Mouse (Mus musculus) embryonic facial prominence, embryonic 14.5 days (tissue): Measurements from ENCODE around the gene Sp8. TPM values are rescaled to one million over a fixed set of nuclear protein-coding genes. Genes with fewer than 3 reads are reported as not detected.

Experiments
- ATAC-seq: fragments of 200-750 bp; cut with Nextera tagmentation; 2 replicates; pipeline ENCODE4 v1.8.0; 2017; ENCODE audit warnings: low read depth, moderate number of reproducible peaks, moderate TSS enrichment
- DNase-seq: peaks from one replicate; pipeline ENCODE4 v3.0.0-alpha.2; 2015; ENCODE audit warnings: low spot score
- H3K27ac ChIP-seq: fragments of 300-500 bp; sonication (generic); replicated peaks from 2 replicates; pipeline ENCODE4 v1.5.1; 2014; ENCODE audit warnings: low read depth, mild to moderate bottlenecking, low read length, moderate library complexity
- H3K27me3 ChIP-seq: fragments of 300-500 bp; sonication (generic); replicated peaks from 2 replicates; pipeline ENCODE4 v1.6.1; 2014; ENCODE audit warnings: low read length; ENCODE audit not compliant: control insufficient read depth, insufficient read depth
- H3K36me3 ChIP-seq: fragments of 300-500 bp; sonication (generic); 2 replicates; pipeline ENCODE4 v1.6.1; 2014; ENCODE audit warnings: low read length, mixed read lengths; ENCODE audit not compliant: control insufficient read depth, insufficient read depth
- H3K4me1 ChIP-seq: fragments of 300-500 bp; sonication (generic); 2 replicates; pipeline ENCODE4 v1.6.1; 2014; ENCODE audit warnings: antibody characterized with exemption, low read length; ENCODE audit not compliant: control insufficient read depth, insufficient read depth
- H3K4me2 ChIP-seq: fragments of 300-500 bp; sonication (generic); 2 replicates; pipeline ENCODE4 v1.6.1; 2014; ENCODE audit warnings: low read depth, mild to moderate bottlenecking, low read length, moderate library complexity, mixed read lengths
- H3K4me3 ChIP-seq: fragments of 300-500 bp; sonication (generic); 2 replicates; pipeline ENCODE4 v1.5.1; 2014; ENCODE audit warnings: low read depth, mild to moderate bottlenecking, low read length
- H3K9ac ChIP-seq: fragments of 300-500 bp; sonication (generic); 2 replicates; pipeline ENCODE4 v1.6.1; 2014; ENCODE audit warnings: low read depth, mild to moderate bottlenecking, low read length, moderate library complexity, mixed read lengths
- H3K9me3 ChIP-seq: fragments of 300-500 bp; sonication (generic); 2 replicates; pipeline ENCODE4 v1.6.1; 2016; ENCODE audit warnings: low read length; ENCODE audit not compliant: control insufficient read depth
- WGBS: fragments of 180-500 bp; shearing (Covaris S2); extraction: QIAGEN DNeasy Blood & Tissue Kit; methylation state at CpG from one replicate; pipeline ENCODE4 v1.1.7; 2014; 5-methylcytosine and 5-hydroxymethylcytosine counted together
- polyA plus RNA-seq: library from polyadenylated mRNA; unstranded; fragments of >200 nt; fragmentation: Nextera tagmentation; extraction: Ambion mirVana; gene quantifications from 2 replicates; pipeline ENCODE4 v1.2.1, GENCODE M21; 2014

Gene Sp8
- polyA plus RNA-seq: 1.9 and 3.5 TPM in 2 replicates

- H3K36me3 ChIP-seq: no peaks in the 10 kb centered on the region
- ATAC-seq (no peak), DNase-seq (peak; percentile 32)
- H3K4me2 ChIP-seq: peak within 1 kb of the TSS; percentile 61
- peak within 1 kb of the TSS; percentile 43 for H3K4me3 ChIP-seq
- H3K9me3 ChIP-seq: no peaks in the 10 kb centered on the region
- peak within 1 kb of the TSS; percentile 41 for H3K9ac ChIP-seq
- peaks cover 8% of the 10 kb centered on the region; the same call in 1 of the 2 replicates for H3K4me1 ChIP-seq
- H3K27me3 ChIP-seq: peaks cover 98% of the 10 kb centered on the region
- WGBS: under 1% methylated on average over 6 of the region's 6 CpGs
- H3K27ac ChIP-seq: peak within 1 kb of the TSS; percentile 68; the same call in 1 of the 2 replicates
These were observed at the start of gene Sp8 for GRCm38 (mm10) chr12:118846221-118846620. Gene Sp8 (plus strand): TSS chr12:118846329.

- peak; percentile 32 for DNase-seq
- Histone ChIP-seq H3K36me3 (no peaks in the 10 kb centered on the region), H3K27ac (no peak overlapping the region), H3K9me3 (no peaks in the 10 kb centered on the region), H3K27me3 (0 out of 2 replicates have a peak, but pooled peaks cover 3% of the 10 kb centered on the region), H3K4me3 (no peak overlapping the region), H3K4me2 (peak overlapping the region; percentile 39), H3K9ac (no peak overlapping the region), H3K4me1 (peaks cover 4% of the 10 kb centered on the region; the same call in 1 of the 2 replicates)
- ATAC-seq: peak; percentile 75; the same call in 1 of the 2 replicates
- 2% methylated on average over 16 of the region's 17 CpGs for WGBS
These were observed 34.7 kb upstream of the Sp8 start for GRCm38 (mm10) chr12:118811328-118811961.

GRCm38 (mm10) chr12:118814561-118814960 is 31.6 kb upstream of the Sp8 start:
- no peak overlapping the region for H3K9ac ChIP-seq
- H3K4me1 ChIP-seq: peaks cover 4% of the 10 kb centered on the region; the same call in 1 of the 2 replicates
- WGBS: 77% methylated on average over 3 of the region's 3 CpGs
- no peak for ATAC-seq
- no peak overlapping the region for H3K4me2 ChIP-seq
- H3K4me3 ChIP-seq: no peak overlapping the region
- H3K36me3 ChIP-seq: no peaks in the 10 kb centered on the region
- no peak overlapping the region for H3K27ac ChIP-seq
- no peak for DNase-seq
- no peaks in the 10 kb centered on the region for H3K9me3 ChIP-seq
- 0 out of 2 replicates have a peak, but pooled peaks cover 3% of the 10 kb centered on the region for H3K27me3 ChIP-seq

- H3K27me3 ChIP-seq: 0 out of 2 replicates have a peak, but pooled peaks cover 3% of the 10 kb centered on the region
- no peaks in the 10 kb centered on the region for H3K36me3 ChIP-seq
- no peak overlapping the region for H3K4me3 ChIP-seq
- DNase-seq (no peak), ATAC-seq (no peak)
- peaks cover 4% of the 10 kb centered on the region; the same call in 1 of the 2 replicates for H3K4me1 ChIP-seq
- H3K9me3 ChIP-seq: no peaks in the 10 kb centered on the region
- H3K9ac ChIP-seq: no peak overlapping the region
- H3K4me2 ChIP-seq: no peak overlapping the region
- H3K27ac ChIP-seq: no peak overlapping the region
These were observed 30.0 kb upstream of the Sp8 start for GRCm38 (mm10) chr12:118816156-118816555.

GRCm38 (mm10) chr12:118829881-118830280 is 16.2 kb upstream of the Sp8 start:
- no peak overlapping the region for H3K4me3 ChIP-seq
- H3K27me3 ChIP-seq: peaks cover 3% of the 10 kb centered on the region
- H3K4me1 ChIP-seq: no peaks in the 10 kb centered on the region
- 85% methylated on average over 6 of the region's 6 CpGs for WGBS
- DNase-seq: no peak
- H3K36me3 ChIP-seq: no peaks in the 10 kb centered on the region
- H3K9ac ChIP-seq: no peak overlapping the region
- no peak overlapping the region for H3K4me2 ChIP-seq
- no peak for ATAC-seq
- H3K27ac ChIP-seq: no peak overlapping the region
- H3K9me3 ChIP-seq: no peaks in the 10 kb centered on the region

GRCm38 (mm10) chr12:118836411-118837341 is 9.5 kb upstream of the Sp8 start:
- Histone ChIP-seq H3K4me1 (peaks cover 4% of the 10 kb centered on the region; the same call in 1 of the 2 replicates), H3K9me3 (no peaks in the 10 kb centered on the region), H3K36me3 (no peaks in the 10 kb centered on the region), H3K4me3 (peak overlapping the region; percentile 54), H3K4me2 (peak overlapping the region; percentile 83), H3K27me3 (peaks cover 67% of the 10 kb centered on the region), H3K27ac (no peak overlapping the region), H3K9ac (peak overlapping the region; percentile 51)
- ATAC-seq (peak; percentile 85), DNase-seq (peak; percentile 64)
- WGBS: under 1% methylated on average over 47 of the region's 72 CpGs

- ATAC-seq (no peak), DNase-seq (no peak)
- Histone ChIP-seq H3K4me1 (peaks cover 4% of the 10 kb centered on the region; the same call in 1 of the 2 replicates), H3K4me2 (peak overlapping the region; percentile 83), H3K27me3 (peaks cover 73% of the 10 kb centered on the region), H3K9me3 (no peaks in the 10 kb centered on the region), H3K9ac (no peak overlapping the region), H3K36me3 (no peaks in the 10 kb centered on the region), H3K4me3 (peak overlapping the region; percentile 54), H3K27ac (no peak overlapping the region)
- under 1% methylated on average over 11 of the region's 11 CpGs for WGBS
These were observed 8.8 kb upstream of the Sp8 start for GRCm38 (mm10) chr12:118837361-118837760.

GRCm38 (mm10) chr12:118838260-118838659 is 7.9 kb upstream of the Sp8 start:
- no peaks in the 10 kb centered on the region for H3K36me3 ChIP-seq
- no peak for ATAC-seq
- DNase-seq: no peak
- no peaks in the 10 kb centered on the region for H3K9me3 ChIP-seq
- 10% methylated on average over 2 of the region's 2 CpGs for WGBS
- no peak overlapping the region for H3K9ac ChIP-seq
- no peak overlapping the region for H3K4me2 ChIP-seq
- H3K4me3 ChIP-seq: no peak overlapping the region
- peaks cover 4% of the 10 kb centered on the region; the same call in 1 of the 2 replicates for H3K4me1 ChIP-seq
- no peak overlapping the region for H3K27ac ChIP-seq
- peaks cover 82% of the 10 kb centered on the region for H3K27me3 ChIP-seq
